Mouse (Mus musculus) left cerebral cortex, adult 11 months (tissue): ENCODE results near the gene Btbd35f4.
"Not testable (repeated sequence)": the region's sequence is repeated elsewhere in the genome, so short reads cannot be mapped to it uniquely, and the experiment has no call there.

Source experiments
- DNase-seq: peaks from one replicate; pipeline ENCODE4 v3.0.0; 2022; ENCODE audit warnings: low spot score

Gene Btbd35f4

DNA sequence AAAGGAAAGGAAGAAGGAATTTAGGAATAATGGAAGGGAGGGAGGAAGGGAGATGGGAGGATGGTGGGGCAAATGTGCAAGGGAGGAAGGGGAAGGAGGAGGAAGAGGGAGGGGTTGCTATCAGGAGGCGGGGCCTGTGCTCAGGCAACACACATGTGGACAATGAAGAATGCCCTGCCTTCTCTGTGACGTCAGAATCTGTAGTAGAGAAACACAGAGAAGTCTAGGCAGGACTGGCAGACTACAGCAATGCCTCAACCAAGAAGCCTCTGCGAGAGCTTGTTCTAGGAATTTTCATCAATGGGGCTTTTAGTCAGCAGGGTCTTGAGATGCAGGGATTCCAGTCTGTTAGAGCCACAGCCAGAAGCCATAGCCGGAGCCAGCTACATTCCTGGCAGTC is at the start of gene Btbd35f4:
Gene Btbd35f4 (plus strand): TSS at position 301 of the 400 bp plus-strand sequence.
- DNase-seq, result not testable (repeated sequence)

DNA sequence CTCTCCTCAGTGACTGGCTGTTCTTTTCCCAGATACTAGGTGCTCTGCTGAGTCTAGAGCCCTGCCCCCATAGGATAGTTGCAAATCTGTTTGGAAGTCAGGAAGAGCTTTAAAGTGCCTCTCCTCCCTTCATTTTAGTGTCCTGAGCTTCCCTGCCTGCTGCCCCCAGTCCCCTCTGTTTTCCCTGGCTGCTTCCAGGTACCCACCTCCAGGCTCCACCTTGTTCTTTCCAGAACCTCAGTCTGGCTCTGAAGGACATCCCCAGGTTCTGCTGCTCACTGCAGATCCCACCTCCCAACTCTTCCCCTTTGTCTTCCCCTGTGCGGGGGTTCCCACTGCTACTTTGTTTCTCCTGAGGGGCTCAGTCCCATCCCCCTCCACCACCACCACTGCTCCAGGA is 39.7 kb downstream of the Btbd35f4 start:
- not testable (repeated sequence) for DNase-seq
